Mouse (Mus musculus): ENCODE data around the gene Dscam.

- TF ChIP-seq EP300 (IDR thresholded peaks at IDR 0.05; ENCODE audit: low read depth) (no peak), CTCF (IDR thresholded peaks at IDR 0.05; ENCODE audit: low read depth) (no peak)
Observed at GRCm38 (mm10) chr16:97194630-97195029, 24.1 kb upstream of the Dscam start.

Measured in heart, postnatal 0 days (tissue).